Mouse (Mus musculus): ENCODE measurements around the gene Tex10. TPM values are rescaled to one million over a fixed set of nuclear protein-coding genes. Genes with fewer than 3 reads are reported as not detected.

Gene Tex10
- polyA plus RNA-seq (2015; fragmentation: Nextera tagmentation; extraction: Ambion mirVana): 30.4 and 34.3 TPM in 2 replicates

GRCm38 (mm10) chr4:48472792-48473650 lies at the start of gene Tex10:
Tex10 (minus strand) TSS chr4:48473459.
- Histone ChIP-seq H3K4me2 (peak within 1 kb of the TSS; percentile 88), H3K9ac (peak within 1 kb of the TSS; percentile 97), H3K36me3 (peaks cover 8% of the 10 kb centered on the region), H3K27me3 (replicated peaks) (no peaks in the 10 kb centered on the region), H3K4me1 (peaks cover 20% of the 10 kb centered on the region), H3K27ac (replicated peaks) (peak within 1 kb of the TSS; percentile 81), H3K4me3 (peak within 1 kb of the TSS; percentile 88), H3K9me3 (no peaks in the 10 kb centered on the region)
- under 1% methylated on average over 89 of the region's 89 CpGs for WGBS
- ATAC-seq (ENCODE audit: extremely low read depth, insufficient number of reproducible peaks, low FRiP score, low TSS enrichment): peak; percentile 96

- Histone ChIP-seq H3K4me2 (no peak overlapping the region), H3K9me3 (peaks cover 13% of the 10 kb centered on the region; the same call in 1 of the 2 replicates), H3K4me3 (no peak overlapping the region), H3K27ac (replicated peaks) (no peak overlapping the region), H3K27me3 (replicated peaks) (no peaks in the 10 kb centered on the region), H3K9ac (no peak overlapping the region), H3K36me3 (no peaks in the 10 kb centered on the region), H3K4me1 (no peaks in the 10 kb centered on the region)
- no peak for ATAC-seq (ENCODE audit: extremely low read depth, insufficient number of reproducible peaks, low FRiP score, low TSS enrichment)
- WGBS: 34% methylated on average over 2 of the region's 2 CpGs
Measured at GRCm38 (mm10) chr4:48510861-48511260, 37.6 kb upstream of the Tex10 start.

- H3K4me1 ChIP-seq: no peaks in the 10 kb centered on the region
- no peak overlapping the region for H3K4me3 ChIP-seq
- H3K27me3 ChIP-seq (replicated peaks): no peaks in the 10 kb centered on the region
- H3K9me3 ChIP-seq: no peaks in the 10 kb centered on the region
- H3K9ac ChIP-seq: no peak overlapping the region
- no peak overlapping the region for H3K27ac ChIP-seq (replicated peaks)
- 51% methylated on average over 2 of the region's 2 CpGs for WGBS
- ATAC-seq (ENCODE audit: extremely low read depth, insufficient number of reproducible peaks, low FRiP score, low TSS enrichment): no peak
- H3K36me3 ChIP-seq: no peaks in the 10 kb centered on the region
- no peak overlapping the region for H3K4me2 ChIP-seq
Measured at GRCm38 (mm10) chr4:48492510-48492909, 19.3 kb upstream of the Tex10 start.

GRCm38 (mm10) chr4:48491290-48491743 lies 18.1 kb upstream of the Tex10 start:
- Histone ChIP-seq H3K9ac (peak overlapping the region; percentile 50), H3K36me3 (no peaks in the 10 kb centered on the region), H3K9me3 (no peaks in the 10 kb centered on the region), H3K4me2 (peak overlapping the region; percentile 67), H3K27ac (replicated peaks) (no peak overlapping the region), H3K4me1 (no peaks in the 10 kb centered on the region), H3K27me3 (replicated peaks) (no peaks in the 10 kb centered on the region), H3K4me3 (peak overlapping the region; percentile 47)
- WGBS: 5% methylated on average over 14 of the region's 14 CpGs
- no peak for ATAC-seq (ENCODE audit: extremely low read depth, insufficient number of reproducible peaks, low FRiP score, low TSS enrichment)

- H3K4me3 ChIP-seq: no peak overlapping the region
- 69% methylated on average over 2 of the region's 2 CpGs for WGBS
- no peaks in the 10 kb centered on the region for H3K4me1 ChIP-seq
- no peak overlapping the region for H3K4me2 ChIP-seq
- no peaks in the 10 kb centered on the region for H3K36me3 ChIP-seq
- H3K9ac ChIP-seq: no peak overlapping the region
- no peaks in the 10 kb centered on the region for H3K27me3 ChIP-seq (replicated peaks)
- H3K9me3 ChIP-seq: no peaks in the 10 kb centered on the region
- no peak for ATAC-seq (ENCODE audit: extremely low read depth, insufficient number of reproducible peaks, low FRiP score, low TSS enrichment)
- H3K27ac ChIP-seq (replicated peaks): no peak overlapping the region
Measured at GRCm38 (mm10) chr4:48488916-48489315, 15.7 kb upstream of the Tex10 start.

- 30% methylated on average over 2 of the region's 2 CpGs for WGBS
- Histone ChIP-seq H3K27ac (replicated peaks) (no peak overlapping the region), H3K4me2 (no peak overlapping the region), H3K9ac (no peak overlapping the region), H3K36me3 (no peaks in the 10 kb centered on the region), H3K9me3 (peaks cover 8% of the 10 kb centered on the region; the same call in 1 of the 2 replicates), H3K4me3 (no peak overlapping the region), H3K27me3 (replicated peaks) (no peaks in the 10 kb centered on the region), H3K4me1 (no peaks in the 10 kb centered on the region)
- ATAC-seq (ENCODE audit: extremely low read depth, insufficient number of reproducible peaks, low FRiP score, low TSS enrichment): no peak
Measured at GRCm38 (mm10) chr4:48481287-48481686, 8.0 kb upstream of the Tex10 start.

- Histone ChIP-seq H3K27me3 (replicated peaks) (no peaks in the 10 kb centered on the region), H3K9me3 (peaks cover 3% of the 10 kb centered on the region; the same call in 1 of the 2 replicates), H3K27ac (replicated peaks) (peak overlapping the region; percentile 81; the same call in 1 of the 2 replicates), H3K36me3 (peaks cover 2% of the 10 kb centered on the region), H3K4me1 (peaks cover 20% of the 10 kb centered on the region), H3K4me2 (peak overlapping the region; percentile 88), H3K4me3 (peak overlapping the region; percentile 88), H3K9ac (peak overlapping the region; percentile 97)
- no peak for ATAC-seq (ENCODE audit: extremely low read depth, insufficient number of reproducible peaks, low FRiP score, low TSS enrichment)
- WGBS: 67% methylated on average over 2 of the region's 2 CpGs
Measured at GRCm38 (mm10) chr4:48473651-48474011, 372 bp upstream of the Tex10 start.

- peaks cover 13% of the 10 kb centered on the region for H3K36me3 ChIP-seq
- peak overlapping the region; percentile 81; the same call in 1 of the 2 replicates for H3K27ac ChIP-seq (replicated peaks)
- H3K27me3 ChIP-seq (replicated peaks): no peaks in the 10 kb centered on the region
- no peak for ATAC-seq (ENCODE audit: extremely low read depth, insufficient number of reproducible peaks, low FRiP score, low TSS enrichment)
- H3K4me3 ChIP-seq: peak overlapping the region; percentile 88
- H3K4me1 ChIP-seq: peaks cover 20% of the 10 kb centered on the region
- peak overlapping the region; percentile 88 for H3K4me2 ChIP-seq
- no peaks in the 10 kb centered on the region for H3K9me3 ChIP-seq
- WGBS: 11% methylated on average over 12 of the region's 12 CpGs
- peak overlapping the region; percentile 97 for H3K9ac ChIP-seq
Measured at GRCm38 (mm10) chr4:48472052-48472791, 1.0 kb downstream of the Tex10 start.

GRCm38 (mm10) chr4:48470977-48471376 lies 2.3 kb downstream of the Tex10 start:
- ATAC-seq (ENCODE audit: extremely low read depth, insufficient number of reproducible peaks, low FRiP score, low TSS enrichment): no peak
- no peaks in the 10 kb centered on the region for H3K9me3 ChIP-seq
- H3K36me3 ChIP-seq: peaks cover 23% of the 10 kb centered on the region
- 48% methylated on average over 1 of the region's 1 CpGs for WGBS
- H3K27ac ChIP-seq (replicated peaks): no peak overlapping the region
- peak overlapping the region; percentile 88; the same call in 1 of the 2 replicates for H3K4me3 ChIP-seq
- H3K4me1 ChIP-seq: peaks cover 20% of the 10 kb centered on the region
- H3K4me2 ChIP-seq: peak overlapping the region; percentile 88
- peak overlapping the region; percentile 6; the same call in 1 of the 2 replicates for H3K9ac ChIP-seq
- no peaks in the 10 kb centered on the region for H3K27me3 ChIP-seq (replicated peaks)

GRCm38 (mm10) chr4:48461060-48461459 lies 12.2 kb downstream of the Tex10 start:
- no peak overlapping the region for H3K9ac ChIP-seq
- no peaks in the 10 kb centered on the region for H3K9me3 ChIP-seq
- peaks cover 64% of the 10 kb centered on the region for H3K36me3 ChIP-seq
- no peak overlapping the region for H3K4me2 ChIP-seq
- no peak for ATAC-seq (ENCODE audit: extremely low read depth, insufficient number of reproducible peaks, low FRiP score, low TSS enrichment)
- no peaks in the 10 kb centered on the region for H3K27me3 ChIP-seq (replicated peaks)
- 80% methylated on average over 1 of the region's 1 CpGs for WGBS
- H3K4me3 ChIP-seq: no peak overlapping the region
- H3K4me1 ChIP-seq: no peaks in the 10 kb centered on the region
- H3K27ac ChIP-seq (replicated peaks): no peak overlapping the region

- no peak overlapping the region for H3K4me3 ChIP-seq
- WGBS: 87% methylated on average over 6 of the region's 6 CpGs
- H3K4me2 ChIP-seq: no peak overlapping the region
- ATAC-seq (ENCODE audit: extremely low read depth, insufficient number of reproducible peaks, low FRiP score, low TSS enrichment): no peak
- H3K27ac ChIP-seq (replicated peaks): no peak overlapping the region
- H3K4me1 ChIP-seq: no peaks in the 10 kb centered on the region
- no peaks in the 10 kb centered on the region for H3K9me3 ChIP-seq
- peaks cover 68% of the 10 kb centered on the region for H3K36me3 ChIP-seq
- H3K9ac ChIP-seq: no peak overlapping the region
- H3K27me3 ChIP-seq (replicated peaks): no peaks in the 10 kb centered on the region
Measured at GRCm38 (mm10) chr4:48458436-48458835, 14.8 kb downstream of the Tex10 start.
